Mouse (Mus musculus) lung, postnatal 10 days (tissue): ENCODE data around the gene Sync.

Experiments
- DNase-seq: peaks from one replicate; pipeline ENCODE4 v3.0.0; 2021

Sync gene

DNA sequence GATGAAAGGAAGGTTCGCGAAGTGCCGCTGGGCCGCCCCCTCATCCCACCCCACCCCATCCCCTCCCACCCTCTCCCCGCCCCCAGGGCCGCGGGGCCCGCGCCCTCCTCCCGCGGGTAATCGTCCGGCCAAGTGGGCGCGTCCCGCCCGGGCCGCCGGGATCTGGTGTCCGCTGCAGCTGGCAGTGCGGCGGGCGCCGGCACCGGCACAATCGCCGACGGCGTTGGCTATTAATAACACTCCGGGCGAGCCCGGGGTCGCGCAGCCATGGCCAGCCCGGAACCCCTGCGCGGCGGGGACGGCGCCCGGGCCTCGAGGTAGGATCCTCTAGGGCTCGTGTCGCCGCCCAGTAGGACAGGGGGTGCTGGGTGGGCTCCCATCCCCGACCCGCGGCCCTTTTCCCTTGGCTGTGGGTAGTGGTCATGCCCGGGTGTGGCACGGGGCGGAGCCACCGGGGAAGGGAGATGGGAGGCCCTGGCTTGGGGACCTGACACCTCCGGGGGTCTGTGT, at the start of gene Sync:
Sync (plus strand) TSS at position 146 of the 510 bp plus-strand sequence.
- DNase-seq, result peak; percentile 48

DNA sequence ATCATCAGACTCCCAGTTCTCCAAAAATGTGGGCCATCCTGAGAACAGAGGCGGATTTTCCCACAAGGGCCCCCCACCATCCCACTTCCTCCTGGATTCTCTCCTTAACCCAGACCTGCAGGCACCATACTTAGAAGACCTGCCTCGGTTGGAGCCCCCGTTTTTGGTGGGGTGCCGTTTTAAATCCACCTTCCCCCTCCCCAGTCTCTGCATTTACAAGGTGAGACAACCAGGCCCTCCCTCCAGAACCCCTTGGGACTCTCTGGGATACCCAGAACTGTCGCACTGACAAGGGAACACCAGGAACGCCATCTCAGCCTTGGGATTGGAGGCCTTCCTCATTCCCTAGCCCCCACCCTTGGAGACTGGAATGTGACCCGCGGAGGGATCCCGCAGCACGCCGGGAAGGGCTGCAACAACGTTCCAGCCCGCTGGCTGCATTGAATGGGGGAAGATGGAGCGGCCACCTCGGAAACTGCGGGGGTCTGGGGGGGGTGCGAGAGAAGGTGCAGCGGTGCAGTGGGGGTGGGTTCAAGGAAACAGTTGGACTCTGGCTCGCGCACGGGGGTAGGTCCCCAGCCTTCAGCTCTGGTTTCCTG, 49.5 kb upstream of the Sync start:
- DNase-seq, result peak; percentile 66

DNA sequence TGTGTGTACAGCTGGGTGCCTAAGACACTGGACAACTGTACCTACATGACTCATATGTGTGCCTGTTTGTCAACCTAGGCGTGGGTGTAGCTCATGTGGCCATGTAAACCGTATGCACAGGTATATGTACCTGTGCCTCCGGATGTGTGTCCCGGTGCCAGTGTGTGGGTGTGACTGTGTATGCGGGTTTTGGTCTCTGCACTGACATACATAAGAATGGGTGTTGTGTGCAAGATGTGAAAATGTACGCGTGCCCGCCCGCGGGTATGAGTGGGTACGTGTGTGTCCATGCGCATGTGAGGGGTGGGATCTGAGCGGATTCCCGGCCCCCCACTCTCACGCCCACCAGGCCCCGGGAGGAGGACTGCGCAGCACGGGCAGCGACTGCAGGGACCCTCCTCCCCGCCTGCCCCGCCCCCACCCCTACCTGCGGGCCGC, 48.8 kb upstream of the Sync start:
- DNase-seq, result no peak

- peak; percentile 74 for DNase-seq
Observed at GRCm38 (mm10) chr4:129239075-129239474, 48.3 kb upstream of the Sync start.

GRCm38 (mm10) chr4:129241898-129242297, 45.5 kb upstream of the Sync start:
- DNase-seq, result no peak

DNA sequence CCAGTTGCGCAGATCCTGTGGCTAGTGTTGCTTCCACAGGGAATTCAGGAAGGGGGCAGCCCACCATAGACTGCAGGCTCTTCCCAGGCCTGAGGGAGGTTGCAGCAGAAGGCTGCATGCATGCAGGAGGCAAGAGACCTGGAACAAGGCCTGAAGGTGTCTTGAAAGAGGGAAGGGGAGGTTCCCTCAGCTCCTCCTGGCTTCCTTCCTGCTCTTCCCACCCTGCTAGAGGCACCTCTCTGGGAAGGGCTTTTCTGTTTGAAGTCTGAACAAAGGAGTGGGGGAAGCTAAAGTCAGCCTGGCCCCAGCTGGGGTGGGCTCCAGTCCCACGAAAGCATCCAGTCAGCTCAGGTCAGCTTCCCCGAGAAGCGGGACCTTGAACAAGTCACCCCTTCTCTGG, 45.1 kb upstream of the Sync start:
- no peak for DNase-seq

DNA sequence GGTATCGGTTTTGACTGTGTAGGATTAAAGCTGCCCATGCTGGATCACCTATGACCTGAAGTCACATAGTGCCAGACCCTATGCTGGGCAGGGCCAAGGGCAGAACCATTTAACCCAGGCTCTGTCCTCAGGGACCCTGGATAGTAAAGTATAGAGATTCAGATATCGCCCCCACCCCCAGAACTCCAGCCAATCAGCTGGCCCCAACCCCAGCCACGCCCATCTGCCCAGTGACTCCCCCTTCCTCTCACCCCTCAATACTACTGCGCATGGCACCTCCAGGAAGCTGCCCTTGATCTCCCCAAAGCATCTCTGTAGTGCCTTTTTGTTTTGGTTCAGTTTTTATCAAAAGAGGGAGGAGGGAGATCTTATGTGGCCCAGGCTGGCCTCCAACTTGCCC, 44.7 kb upstream of the Sync start:
- no peak for DNase-seq

DNA sequence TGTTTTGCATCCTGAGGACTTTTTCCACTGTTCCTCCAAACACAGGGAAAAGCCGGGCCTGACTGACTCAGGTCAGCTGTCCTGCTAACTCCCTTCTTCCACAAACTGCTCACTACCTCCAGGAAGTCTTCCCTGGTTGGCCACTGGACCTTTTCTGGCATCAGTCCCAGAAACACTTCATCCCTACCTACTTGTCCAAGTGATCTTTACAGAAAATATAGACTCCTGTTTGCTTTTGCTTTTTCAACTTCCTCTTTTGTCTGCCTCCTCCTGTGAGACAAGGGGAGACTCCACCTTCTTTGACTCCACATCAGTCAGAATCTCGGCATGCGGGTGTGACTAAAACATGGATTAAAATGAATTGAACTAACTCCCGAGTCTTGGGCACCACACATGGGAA, 42.6 kb upstream of the Sync start:
- DNase-seq, result peak; percentile 70

- DNase-seq, result no peak
Observed at GRCm38 (mm10) chr4:129246360-129247301, 40.8 kb upstream of the Sync start.

GRCm38 (mm10) chr4:129247381-129248242, 39.8 kb upstream of the Sync start:
- peak; percentile 34 for DNase-seq

DNA sequence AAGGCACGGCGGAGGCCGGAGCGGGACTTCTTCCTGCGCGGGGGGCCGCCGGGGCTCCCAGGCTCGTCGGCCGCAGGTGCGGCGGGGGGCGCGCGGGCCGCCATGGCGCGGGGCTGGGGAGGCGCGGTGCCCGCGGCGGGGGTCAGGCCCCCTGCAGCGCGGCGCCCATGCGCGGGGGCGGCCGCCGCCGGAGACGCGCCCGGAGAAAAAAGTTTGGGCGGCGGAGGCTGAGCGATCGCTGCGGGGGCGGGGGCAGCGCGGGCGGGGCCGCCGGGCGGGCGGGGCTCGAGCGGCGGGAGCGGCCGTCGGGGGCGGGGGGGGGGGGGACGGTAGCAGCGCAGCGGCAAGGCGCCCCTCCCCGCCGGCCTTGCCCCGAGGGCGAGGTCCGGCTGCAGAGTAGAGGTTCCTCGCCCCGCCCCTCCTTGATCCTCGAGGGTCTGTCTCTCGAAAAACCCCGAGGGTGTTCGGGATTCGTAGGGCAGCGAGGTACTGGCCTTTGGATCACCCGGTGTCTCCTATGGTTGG, 39.1 kb upstream of the Sync start:
- DNase-seq, result peak; percentile 64

- DNase-seq, result no peak
Observed at GRCm38 (mm10) chr4:129249288-129249687, 38.1 kb upstream of the Sync start.

DNA sequence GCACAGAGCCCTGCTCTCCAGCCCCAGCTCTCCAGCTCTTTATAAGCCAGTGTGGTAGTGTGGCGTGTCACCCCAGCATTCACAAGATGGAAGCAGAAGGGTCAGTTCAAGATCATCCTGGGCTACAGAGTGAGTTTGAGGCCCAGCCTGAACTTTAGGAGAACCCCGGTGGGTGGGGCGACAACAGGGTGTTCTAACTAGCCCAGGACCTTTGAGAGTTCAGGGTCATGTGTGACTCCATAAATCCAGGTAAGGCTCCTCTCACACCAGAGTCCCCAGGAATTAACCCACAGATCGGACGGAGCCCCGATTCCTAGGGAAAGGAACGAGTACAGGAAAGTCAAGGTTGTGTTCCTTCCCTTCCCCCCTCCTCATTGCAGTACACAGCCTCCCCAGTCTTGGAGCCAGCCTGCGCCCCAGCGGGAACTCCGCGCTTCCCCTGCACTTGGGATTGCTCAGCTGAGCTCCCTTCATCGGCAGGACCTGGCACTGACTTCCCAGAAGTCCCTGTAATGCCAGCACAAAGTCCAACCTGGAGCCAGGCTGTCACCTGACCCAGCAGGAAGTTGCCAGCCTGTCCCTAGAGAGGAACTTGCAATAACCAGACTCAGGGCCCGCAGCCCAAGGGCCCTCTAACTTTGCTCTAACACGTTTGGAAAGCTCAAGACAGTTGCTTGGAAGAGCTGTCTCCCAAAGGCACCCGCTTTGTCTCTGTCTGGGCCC, 36.5 kb upstream of the Sync start:
- peak; percentile 66 for DNase-seq

GRCm38 (mm10) chr4:129251482-129252125, 35.8 kb upstream of the Sync start:
- DNase-seq, result peak; percentile 46

- no peak for DNase-seq
Observed at GRCm38 (mm10) chr4:129252492-129252891, 34.9 kb upstream of the Sync start.

GRCm38 (mm10) chr4:129254571-129254970, 32.8 kb upstream of the Sync start:
- DNase-seq, result no peak

GRCm38 (mm10) chr4:129256450-129257380, 30.7 kb upstream of the Sync start:
- DNase-seq, result peak; percentile 79

- peak; percentile 40 for DNase-seq
Observed at GRCm38 (mm10) chr4:129259101-129259500, 28.3 kb upstream of the Sync start.

- peak; percentile 70 for DNase-seq
Observed at GRCm38 (mm10) chr4:129260678-129261077, 26.7 kb upstream of the Sync start.

GRCm38 (mm10) chr4:129261196-129261595, 26.2 kb upstream of the Sync start, which contains the start of gene C77080:
C77080 (minus strand) TSS chr4:129261404.
- no peak for DNase-seq
